ENCODE assay signal across 9 mouse cellular contexts in the genomic region with DNA sequence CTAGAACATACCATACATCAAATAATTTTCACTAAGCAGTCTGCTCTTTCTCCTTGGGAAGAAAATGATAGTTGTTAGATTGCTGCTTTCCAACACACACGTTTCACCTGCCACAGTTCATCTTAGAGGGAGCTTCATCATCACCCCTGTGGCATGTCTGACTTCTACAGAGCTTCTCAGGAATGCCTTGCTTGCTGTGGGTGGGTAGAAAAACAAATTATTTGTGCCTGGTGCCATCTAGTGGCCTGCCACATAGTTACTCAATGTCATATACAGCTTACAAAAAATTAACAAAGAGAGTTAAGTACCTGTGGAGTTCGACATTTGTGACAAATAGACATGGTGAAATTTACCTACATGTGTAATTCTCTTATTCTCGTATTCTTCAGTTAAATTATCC.
A peak's percentile ranks its signal among the peaks of the same experiment; 100 is the strongest.
DNase-seq lines count a peak whose midpoint lies in the region; ATAC-seq and TF ChIP-seq lines count a peak whose summit lies in the region.
"Had no signal": no experiment of that assay in that cellular context is flagged by ENCODE, and none has a peak within 500 bp of the region (broad histone marks: within the 10 kb centered on the region; RNA-seq: fewer than 3 reads in every experiment).

No protein-coding gene starts in this region.

- no peak for TF ChIP-seq EP300 in liver, postnatal 0 days (IDR thresholded peaks at IDR 0.05; ENCODE audit: low read depth)

- no peak overlapping the region for H3K9ac ChIP-seq in liver, postnatal 0 days (replicated peaks)

- no peak overlapping the region for H3K4me2 ChIP-seq in liver, postnatal 0 days (ENCODE audit: low read depth, low read length)

- no peak overlapping the region for H3K27ac ChIP-seq in liver, postnatal 0 days (ENCODE audit: low read depth)

- ATAC-seq in frontal cortex, adult (ENCODE audit: low TSS enrichment) = peak; percentile 91
- no peak for ATAC-seq in liver, postnatal 0 days

- WGBS in liver, postnatal 0 days (ENCODE audit: insufficient replicate concordance) = 20% methylated on average over 3 of the region's 3 CpGs

- no peaks in the 10 kb centered on the region for H3K4me1 ChIP-seq in liver, postnatal 0 days (ENCODE audit: insufficient read depth)

- no peak overlapping the region for H3K4me3 ChIP-seq in liver, postnatal 0 days (ENCODE audit: low read depth, low read length)
- H3K4me3 ChIP-seq: erythroblast, embryonic 14.5 days had no signal

- peak; percentile 40 for DNase-seq in urinary bladder, postnatal 14 days (ENCODE audit: low spot score)
- no peak for DNase-seq in urinary bladder, postnatal 4 days (ENCODE audit: low spot score in 2 of 2)
- peak; percentile 79 to 82 for DNase-seq in cerebellum, adult 18-20 months
- DNase-seq in kidney, postnatal 25 days = peak; percentile 56 to 81
- DNase-seq in liver, postnatal 0 days = peak; percentile 45
- DNase-seq in right cerebral cortex, adult 18-20 months = peak; percentile 68
- DNase-seq in T-cell, adult 2 months (ENCODE audit: low spot score) = no peak

- peak; percentile 70 for TF ChIP-seq CTCF in liver, postnatal 0 days (IDR thresholded peaks at IDR 0.05; ENCODE audit: low read depth)

- H3K27me3 ChIP-seq in liver, postnatal 0 days (ENCODE audit: insufficient read depth, low read length) = no peaks in the 10 kb centered on the region

- no peaks in the 10 kb centered on the region for H3K9me3 ChIP-seq in liver, postnatal 0 days (ENCODE audit: low read length)

- H3K36me3 ChIP-seq in liver, postnatal 0 days (replicated peaks; ENCODE audit: insufficient read depth, low read length) = no peaks in the 10 kb centered on the region

Comparison
In these comparisons a context has a peak if more than half of its experiments do, and no peak if none do; other contexts are left out.
1. DNase-seq: peak in urinary bladder, postnatal 14 days (single experiment), cerebellum, adult 18-20 months (2 of 2), kidney, postnatal 25 days (2 of 2), liver, postnatal 0 days (single experiment) and right cerebral cortex, adult 18-20 months (single experiment); none in urinary bladder, postnatal 4 days (0 of 2) and T-cell, adult 2 months (single experiment).